In the genomic region with DNA sequence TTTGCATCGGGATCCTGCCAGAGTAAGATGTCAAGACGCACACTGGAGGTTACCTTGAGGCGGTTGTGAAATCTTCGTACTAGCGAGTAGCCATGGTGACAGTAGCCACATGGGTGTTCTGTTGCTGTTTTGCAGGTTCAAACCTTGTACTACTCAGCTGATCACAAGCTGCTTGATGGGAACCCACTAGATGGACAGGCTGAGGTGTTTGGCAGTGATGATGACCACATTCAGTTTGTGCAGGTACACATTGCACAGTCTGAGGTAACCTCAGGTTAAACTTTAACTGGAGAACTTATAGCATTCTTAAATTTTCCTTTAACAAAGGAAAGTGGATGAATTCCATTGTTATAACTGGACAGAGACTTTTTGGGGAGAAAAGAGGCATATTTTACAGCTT, we compare ENCODE assay signal across 15 mouse cellular contexts.
"Had no signal": no experiment of that assay in that cellular context is flagged by ENCODE, and none has a peak within 500 bp of the region (broad histone marks: within the 10 kb centered on the region; RNA-seq: fewer than 3 reads in every experiment).

No protein-coding gene starts in this region.

- H3K4me1 ChIP-seq: hindbrain, embryonic 15.5 days; limb, embryonic 12.5 days; midbrain, embryonic 10.5 days; stomach, embryonic 15.5 days had no signal

- H3K9me3 ChIP-seq: hindbrain, embryonic 15.5 days; limb, embryonic 12.5 days; midbrain, embryonic 10.5 days; stomach, embryonic 15.5 days had no signal

- H3K4me3 ChIP-seq: hindbrain, embryonic 15.5 days; layer of hippocampus, adult 2 months; limb, embryonic 12.5 days; midbrain, embryonic 10.5 days; stomach, embryonic 15.5 days had no signal

- H3K27ac ChIP-seq: hindbrain, embryonic 15.5 days; layer of hippocampus, adult 2 months; limb, embryonic 12.5 days; midbrain, embryonic 10.5 days; stomach, embryonic 15.5 days had no signal

- H3K4me2 ChIP-seq: hindbrain, embryonic 15.5 days; limb, embryonic 12.5 days; stomach, embryonic 15.5 days had no signal

- H3K27me3 ChIP-seq: hindbrain, embryonic 15.5 days; limb, embryonic 12.5 days; stomach, embryonic 15.5 days had no signal

- DNase-seq: kidney, adult 11 months; kidney, adult 9 months; kidney, postnatal 10 days; kidney, postnatal 4 days; lung, adult 18-20 months; lung, postnatal 4 days; right cerebral cortex, postnatal 14 days; thymus, adult 2 months; thymus, postnatal 36 days had no signal

- ATAC-seq: midbrain, embryonic 16.5 days had no signal

- H3K9ac ChIP-seq: hindbrain, embryonic 15.5 days; limb, embryonic 12.5 days; stomach, embryonic 15.5 days had no signal
